Mouse (Mus musculus): ENCODE measurements at regions not wholly inside any gene's neighbourhood (a gene's known extent, or its start where the extent isn't known, plus 50 kb on each side); places are given as distances from the start of the nearest gene placed in this dataset.
A peak's percentile ranks its signal among the peaks of the same experiment; 100 is the strongest.

GRCm38 (mm10) chr14:15273107-15273506 is 165.7 kb downstream of the Lrrc3b start:
- no peak for DNase-seq

GRCm38 (mm10) chr14:15272364-15272763 is 166.4 kb downstream of the Lrrc3b start:
- DNase-seq: no peak

DNA sequence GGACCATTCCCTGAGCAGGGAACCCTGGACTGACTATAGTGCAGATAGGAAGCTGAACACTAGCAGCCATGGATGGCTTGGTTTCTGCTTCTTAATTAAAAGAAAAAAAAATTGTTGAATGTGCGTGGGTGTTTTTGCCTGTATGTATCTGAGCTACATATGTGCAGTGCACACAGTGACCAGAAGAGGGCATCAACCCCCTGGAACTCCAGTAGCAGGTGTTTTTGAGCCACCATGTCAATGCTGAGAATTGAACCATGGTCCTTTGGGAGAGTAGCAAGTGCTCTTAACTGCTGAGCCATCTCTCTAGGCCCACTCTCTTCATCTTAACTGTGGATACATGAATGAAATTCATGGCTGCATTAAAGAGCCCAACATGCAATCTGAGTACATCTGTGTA is 172.5 kb downstream of the Lrrc3b start:
- peak; percentile 7 for DNase-seq

- no peak for DNase-seq
Measured at GRCm38 (mm10) chr14:15262996-15263395, 175.8 kb downstream of the Lrrc3b start.

GRCm38 (mm10) chr14:15255729-15256128 is 183.1 kb downstream of the Lrrc3b start:
- no peak for DNase-seq

GRCm38 (mm10) chr14:15205626-15206025 is 233.2 kb downstream of the Lrrc3b start:
- no peak for DNase-seq

GRCm38 (mm10) chr14:15204284-15204683 is 234.5 kb downstream of the Lrrc3b start:
- no peak for DNase-seq

Measured in kidney, adult 9 months (tissue).